Mouse (Mus musculus): ENCODE measurements around the gene Iqce.

Iqce gene

DNA sequence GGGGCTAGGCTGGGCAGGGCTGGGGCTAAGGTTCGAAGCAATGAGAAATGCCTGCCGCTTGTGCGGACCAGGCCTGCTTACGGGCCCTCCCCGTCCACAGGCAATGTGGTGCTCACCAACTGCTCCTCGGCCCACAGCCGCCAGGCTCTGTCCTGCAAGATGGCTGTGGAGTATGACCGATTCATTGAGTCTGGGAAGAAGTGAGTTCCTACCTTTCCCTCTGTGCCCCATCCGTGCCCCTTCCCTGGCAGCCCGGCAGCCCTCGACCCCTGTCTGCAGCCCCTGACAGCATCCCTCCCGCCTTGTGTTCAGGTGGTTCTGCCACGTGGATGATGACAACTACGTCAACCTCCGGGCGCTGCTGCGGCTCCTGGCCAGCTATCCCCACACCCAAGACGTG is 90.0 kb downstream of the Iqce start:
- no peak for DNase-seq (ENCODE audit: low spot score)

Data from urinary bladder, postnatal 10 days (tissue).